Mouse (Mus musculus) hindbrain, embryonic 14.5 days (tissue): ENCODE data around the gene Dgkz. TPM values are rescaled to one million over a fixed set of nuclear protein-coding genes. Genes with fewer than 3 reads are reported as not detected.

Experiments used
- ATAC-seq: fragments of 200-750 bp; cut with Nextera tagmentation; 2 replicates; pipeline ENCODE4 v1.8.0; 2017; ENCODE audit warnings: moderate number of reproducible peaks, mild to moderate bottlenecking, moderate TSS enrichment, moderate library complexity; ENCODE audit not compliant: low FRiP score
- DNase-seq: peaks from one replicate; pipeline ENCODE4 v3.0.0-alpha.2; 2015; ENCODE audit warnings: low spot score
- H3K27ac ChIP-seq: fragments of 300-500 bp; sonication (generic); 2 replicates; pipeline ENCODE4 v1.5.1; 2014; ENCODE audit warnings: mild to moderate bottlenecking, moderate library complexity
- H3K27me3 ChIP-seq: fragments of 300-500 bp; sonication (generic); 2 replicates; pipeline ENCODE4 v1.6.1; 2014; ENCODE audit warnings: mild to moderate bottlenecking, low read length, mixed read lengths; ENCODE audit not compliant: control insufficient read depth, insufficient read depth
- H3K36me3 ChIP-seq: fragments of 300-500 bp; sonication (generic); replicated peaks from 2 replicates; pipeline ENCODE4 v1.6.1; 2014; ENCODE audit not compliant: control insufficient read depth, insufficient read depth
- H3K4me1 ChIP-seq: fragments of 300-500 bp; sonication (generic); replicated peaks from 2 replicates; pipeline ENCODE4 v1.6.1; 2014; ENCODE audit warnings: antibody characterized with exemption, low read length, mixed read lengths; ENCODE audit not compliant: control insufficient read depth, insufficient read depth
- H3K4me2 ChIP-seq: fragments of 300-500 bp; sonication (generic); replicated peaks from 2 replicates; pipeline ENCODE4 v1.6.1; 2014; ENCODE audit warnings: mild to moderate bottlenecking, moderate library complexity
- H3K4me3 ChIP-seq: fragments of 300-500 bp; sonication (generic); replicated peaks from 2 replicates; pipeline ENCODE4 v1.5.1; 2014; ENCODE audit warnings: mild to moderate bottlenecking, low read length
- H3K9ac ChIP-seq: fragments of 300-500 bp; sonication (generic); 2 replicates; pipeline ENCODE4 v1.6.1; 2014
- H3K9me3 ChIP-seq: fragments of 300-500 bp; sonication (generic); 2 replicates; pipeline ENCODE4 v1.6.1; 2016; ENCODE audit warnings: low read length; ENCODE audit not compliant: control insufficient read depth
- WGBS: fragments of 180-500 bp; shearing (Covaris S2); extraction: QIAGEN DNeasy Blood & Tissue Kit; methylation state at CpG from one replicate; pipeline ENCODE4 v1.1.7; 2014; 5-methylcytosine and 5-hydroxymethylcytosine counted together
- polyA plus RNA-seq: library from polyadenylated mRNA; unstranded; fragments of >200 nt; fragmentation: Nextera tagmentation; extraction: Ambion mirVana; gene quantifications from 2 replicates; pipeline ENCODE4 v1.2.1, GENCODE M21; 2014

Dgkz gene
- polyA plus RNA-seq, 1 experiment from 2014 or later, result 39.0 TPM

- Histone ChIP-seq H3K9ac (no peak overlapping the region), H3K4me3 (no peak overlapping the region), H3K36me3 (no peaks in the 10 kb centered on the region), H3K27me3 (no peaks in the 10 kb centered on the region), H3K4me2 (no peak overlapping the region), H3K4me1 (peaks cover 38% of the 10 kb centered on the region), H3K9me3 (no peaks in the 10 kb centered on the region), H3K27ac (peak overlapping the region; percentile 48; the same call in 1 of the 2 replicates)
- 49% methylated on average over 11 of the region's 11 CpGs for WGBS
- DNase-seq (no peak), ATAC-seq (no peak)
Measured at GRCm38 (mm10) chr2:91947397-91948150, 28.1 kb downstream of the Dgkz start.

- no peak overlapping the region for H3K27ac ChIP-seq
- H3K4me3 ChIP-seq, result no peak overlapping the region
- DNase-seq (no peak), ATAC-seq (no peak)
- no peaks in the 10 kb centered on the region for H3K9me3 ChIP-seq
- 54% methylated on average over 6 of the region's 6 CpGs for WGBS
- H3K4me1 ChIP-seq, result peaks cover 38% of the 10 kb centered on the region
- no peaks in the 10 kb centered on the region for H3K27me3 ChIP-seq
- H3K9ac ChIP-seq, result no peak overlapping the region
- no peaks in the 10 kb centered on the region for H3K36me3 ChIP-seq
- no peak overlapping the region for H3K4me2 ChIP-seq
Measured at GRCm38 (mm10) chr2:91946836-91947235, 28.8 kb downstream of the Dgkz start.

- no peak within 1 kb of the TSS for H3K4me2 ChIP-seq
- H3K9ac ChIP-seq, result 0 out of 2 replicates have a peak within 1 kb of the TSS, but pooled peaks have one; percentile 1
- H3K9me3 ChIP-seq, result no peaks in the 10 kb centered on the region
- peaks cover 4% of the 10 kb centered on the region; the same call in 1 of the 2 replicates for H3K36me3 ChIP-seq
- 84% methylated on average over 18 of the region's 18 CpGs for WGBS
- H3K27me3 ChIP-seq, result no peaks in the 10 kb centered on the region
- ATAC-seq (no peak), DNase-seq (no peak)
- H3K4me3 ChIP-seq, result no peak within 1 kb of the TSS
- peaks cover 35% of the 10 kb centered on the region for H3K4me1 ChIP-seq
- H3K27ac ChIP-seq, result no peak within 1 kb of the TSS
Measured at GRCm38 (mm10) chr2:91945483-91945882, 30.2 kb downstream of the Dgkz start, which contains the start of gene Gm9821. Gm9821 (plus strand) TSS chr2:91945703.

- Histone ChIP-seq H3K9me3 (no peaks in the 10 kb centered on the region), H3K4me1 (peaks cover 24% of the 10 kb centered on the region), H3K27me3 (no peaks in the 10 kb centered on the region), H3K9ac (0 out of 2 replicates have a peak overlapping the region, but pooled peaks have one; percentile 1), H3K27ac (no peak overlapping the region), H3K4me3 (no peak overlapping the region), H3K4me2 (no peak overlapping the region), H3K36me3 (peaks cover 15% of the 10 kb centered on the region)
- ATAC-seq (peak; percentile 59), DNase-seq (peak; percentile 82)
- 46% methylated on average over 13 of the region's 13 CpGs for WGBS
Measured at GRCm38 (mm10) chr2:91944170-91944950, 31.3 kb downstream of the Dgkz start.

GRCm38 (mm10) chr2:91942356-91942755 lies 33.3 kb downstream of the Dgkz start:
- DNase-seq (no peak), ATAC-seq (no peak)
- Histone ChIP-seq H3K27me3 (no peaks in the 10 kb centered on the region), H3K27ac (no peak overlapping the region), H3K4me2 (no peak overlapping the region), H3K9ac (no peak overlapping the region), H3K36me3 (peaks cover 35% of the 10 kb centered on the region), H3K9me3 (no peaks in the 10 kb centered on the region), H3K4me3 (no peak overlapping the region), H3K4me1 (peaks cover 10% of the 10 kb centered on the region; the same call in 1 of the 2 replicates)
- WGBS, result 81% methylated on average over 6 of the region's 6 CpGs

GRCm38 (mm10) chr2:91939303-91939935 lies 36.2 kb downstream of the Dgkz start:
- no peak for ATAC-seq
- Histone ChIP-seq H3K9me3 (no peaks in the 10 kb centered on the region), H3K9ac (no peak overlapping the region), H3K4me2 (no peak overlapping the region), H3K4me3 (no peak overlapping the region), H3K36me3 (peaks cover 58% of the 10 kb centered on the region), H3K27ac (no peak overlapping the region), H3K27me3 (no peaks in the 10 kb centered on the region), H3K4me1 (no peaks in the 10 kb centered on the region)
- WGBS, result 84% methylated on average over 15 of the region's 15 CpGs
- DNase-seq, result no peak

- H3K36me3 ChIP-seq, result peaks cover 66% of the 10 kb centered on the region
- DNase-seq (no peak), ATAC-seq (no peak)
- H3K27me3 ChIP-seq, result no peaks in the 10 kb centered on the region
- H3K4me1 ChIP-seq, result peaks cover 7% of the 10 kb centered on the region; the same call in 1 of the 2 replicates
- H3K9ac ChIP-seq, result no peak overlapping the region
- no peaks in the 10 kb centered on the region for H3K9me3 ChIP-seq
- H3K27ac ChIP-seq, result no peak overlapping the region
- no peak overlapping the region for H3K4me3 ChIP-seq
- 88% methylated on average over 7 of the region's 7 CpGs for WGBS
- H3K4me2 ChIP-seq, result no peak overlapping the region
Measured at GRCm38 (mm10) chr2:91936154-91936553, 39.5 kb downstream of the Dgkz start.

GRCm38 (mm10) chr2:91934826-91935525 lies 40.7 kb downstream of the Dgkz start:
- WGBS, result 85% methylated on average over 9 of the region's 9 CpGs
- Histone ChIP-seq H3K9ac (no peak overlapping the region), H3K27me3 (no peaks in the 10 kb centered on the region), H3K27ac (no peak overlapping the region), H3K4me3 (no peak overlapping the region), H3K4me2 (no peak overlapping the region), H3K4me1 (peaks cover 15% of the 10 kb centered on the region), H3K9me3 (no peaks in the 10 kb centered on the region), H3K36me3 (peaks cover 57% of the 10 kb centered on the region)
- ATAC-seq (no peak), DNase-seq (no peak)
